Mouse (Mus musculus) cortical plate, adult 2 months (tissue): Measurements from ENCODE around the gene Pnkd. TPM values are rescaled to one million over a fixed set of nuclear protein-coding genes. Genes with fewer than 3 reads are reported as not detected.

Source experiments
- H3K27ac ChIP-seq: fragments of 200-500 bp; 2 replicates; pipeline ENCODE4 v1.5.1; 2012; ENCODE audit warnings: low read length, control low read depth, inconsistent platforms; ENCODE audit not compliant: insufficient read depth
- H3K4me1 ChIP-seq: fragments of 200-500 bp; 2 replicates; pipeline ENCODE4 v1.6.1; 2011; ENCODE audit warnings: low read length; ENCODE audit not compliant: control insufficient read depth, insufficient read depth
- H3K4me3 ChIP-seq: fragments of 200-500 bp; 2 replicates; pipeline ENCODE4 v1.5.1; 2011; ENCODE audit warnings: mild to moderate bottlenecking, low read length, control low read depth; ENCODE audit not compliant: insufficient read depth
- CTCF ChIP-seq: fragments of 200-500 bp; IDR thresholded peaks from 2 replicates; pipeline ENCODE4 v1.5.1; 2011; ENCODE audit warnings: mild to moderate bottlenecking, control low read depth, low read length; ENCODE audit not compliant: insufficient read depth; ENCODE audit errors: extremely low read depth
- POLR2A ChIP-seq: fragments of 200-500 bp; IDR thresholded peaks from 2 replicates; pipeline ENCODE4 v1.6.1; 2011; ENCODE audit warnings: mild to moderate bottlenecking, low read length, control low read depth; ENCODE audit not compliant: insufficient read depth; ENCODE audit errors: extremely low read depth
- polyA plus RNA-seq: library from polyadenylated mRNA; depleted of rRNA; stranded (reverse); fragments of >200 nt; gene quantifications from 2 replicates; pipeline ENCODE4 v1.2.3, GENCODE M21; 2012

The Pnkd gene
- polyA plus RNA-seq, 1 experiment = 138 TPM

DNA sequence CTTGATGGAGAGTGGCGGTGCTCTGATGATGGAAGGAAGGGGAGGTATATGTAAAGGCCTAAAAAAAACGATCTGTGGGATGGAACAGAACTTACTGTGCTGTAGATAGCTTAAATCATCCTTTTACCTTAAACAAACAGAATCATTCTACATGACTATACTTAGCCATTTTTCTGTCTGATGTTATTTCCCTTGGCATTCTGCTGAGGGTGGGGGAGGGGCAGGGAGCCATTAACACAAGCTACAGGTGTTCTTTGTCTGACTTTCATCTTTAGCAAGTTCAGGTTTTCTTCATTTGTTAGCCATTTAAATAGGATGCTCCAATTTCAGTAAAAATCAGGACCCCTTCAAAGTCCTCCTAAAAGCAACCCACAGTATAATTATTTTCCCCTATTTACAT, 39.2 kb upstream of the Pnkd start:
- TF ChIP-seq CTCF (no peak), POLR2A (no peak)
- peaks cover 9% of the 10 kb centered on the region for H3K4me1 ChIP-seq
- H3K4me3 ChIP-seq = no peak overlapping the region
- no peak overlapping the region for H3K27ac ChIP-seq

- Histone ChIP-seq H3K4me1 (peaks cover 4% of the 10 kb centered on the region; the same call in 1 of the 2 replicates), H3K27ac (peak overlapping the region; percentile 58; the same call in 1 of the 2 replicates), H3K4me3 (no peak overlapping the region)
- no peak for TF ChIP-seq CTCF
These were observed 35.9 kb upstream of the Pnkd start for GRCm38 (mm10) chr1:74248799-74249198.

GRCm38 (mm10) chr1:74249331-74249980, 35.3 kb upstream of the Pnkd start:
- peak overlapping the region; percentile 58; the same call in 1 of the 2 replicates for H3K27ac ChIP-seq
- TF ChIP-seq POLR2A (no peak), CTCF (no peak)
- H3K4me3 ChIP-seq = no peak overlapping the region
- H3K4me1 ChIP-seq = peaks cover 4% of the 10 kb centered on the region; the same call in 1 of the 2 replicates

- H3K27ac ChIP-seq = no peak overlapping the region
- peaks cover 2% of the 10 kb centered on the region; the same call in 1 of the 2 replicates for H3K4me1 ChIP-seq
- H3K4me3 ChIP-seq = no peak overlapping the region
- TF ChIP-seq POLR2A = no peak
- TF ChIP-seq CTCF = no peak
These were observed 34.6 kb upstream of the Pnkd start for GRCm38 (mm10) chr1:74250096-74250495.

- Histone ChIP-seq H3K27ac (no peak overlapping the region), H3K4me1 (no peaks in the 10 kb centered on the region), H3K4me3 (no peak overlapping the region)
- TF ChIP-seq CTCF = no peak
- no peak for TF ChIP-seq POLR2A
These were observed 28.9 kb upstream of the Pnkd start for GRCm38 (mm10) chr1:74255704-74256345.

- Histone ChIP-seq H3K4me3 (no peak overlapping the region), H3K27ac (no peak overlapping the region), H3K4me1 (no peaks in the 10 kb centered on the region)
- TF ChIP-seq POLR2A (no peak), CTCF (no peak)
These were observed 27.9 kb upstream of the Pnkd start for GRCm38 (mm10) chr1:74256782-74257181.

GRCm38 (mm10) chr1:74262510-74262909, 22.2 kb upstream of the Pnkd start:
- Histone ChIP-seq H3K27ac (no peak overlapping the region), H3K4me3 (no peak overlapping the region), H3K4me1 (no peaks in the 10 kb centered on the region)
- no peak for TF ChIP-seq CTCF
- no peak for TF ChIP-seq POLR2A

- TF ChIP-seq POLR2A (no peak), CTCF (no peak)
- Histone ChIP-seq H3K4me1 (no peaks in the 10 kb centered on the region), H3K4me3 (no peak overlapping the region), H3K27ac (no peak overlapping the region)
These were observed 16.0 kb upstream of the Pnkd start for GRCm38 (mm10) chr1:74268750-74269149.

- no peaks in the 10 kb centered on the region for H3K4me1 ChIP-seq
- H3K4me3 ChIP-seq = no peak overlapping the region
- no peak overlapping the region for H3K27ac ChIP-seq
- TF ChIP-seq CTCF (no peak), POLR2A (no peak)
These were observed 13.1 kb upstream of the Pnkd start for GRCm38 (mm10) chr1:74271659-74272058.

DNA sequence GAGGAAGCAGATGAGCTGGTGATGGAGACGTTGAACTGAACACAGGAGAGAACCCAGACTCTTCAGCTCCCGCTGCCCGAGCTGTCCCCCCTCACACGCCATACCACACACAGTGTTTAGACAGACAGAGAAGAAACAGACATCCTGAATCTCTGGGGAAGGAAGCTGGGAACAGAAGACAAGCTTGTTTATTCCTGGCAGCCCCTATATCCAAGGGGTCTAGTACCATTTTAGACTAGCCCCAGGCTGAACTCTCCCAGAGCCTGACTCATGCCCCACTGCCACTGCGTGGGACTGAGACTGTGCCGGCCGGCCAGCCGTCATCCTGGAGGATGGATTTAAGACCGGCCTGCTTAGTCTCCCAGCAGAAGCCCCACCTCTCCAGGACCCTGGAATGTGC, 9.7 kb upstream of the Pnkd start:
- TF ChIP-seq CTCF (no peak), POLR2A (no peak)
- Histone ChIP-seq H3K4me1 (no peaks in the 10 kb centered on the region; the same call in 1 of the 2 replicates), H3K4me3 (no peak overlapping the region), H3K27ac (no peak overlapping the region)
